ENCODE assay signal across 12 mouse cellular contexts in the genomic region with DNA sequence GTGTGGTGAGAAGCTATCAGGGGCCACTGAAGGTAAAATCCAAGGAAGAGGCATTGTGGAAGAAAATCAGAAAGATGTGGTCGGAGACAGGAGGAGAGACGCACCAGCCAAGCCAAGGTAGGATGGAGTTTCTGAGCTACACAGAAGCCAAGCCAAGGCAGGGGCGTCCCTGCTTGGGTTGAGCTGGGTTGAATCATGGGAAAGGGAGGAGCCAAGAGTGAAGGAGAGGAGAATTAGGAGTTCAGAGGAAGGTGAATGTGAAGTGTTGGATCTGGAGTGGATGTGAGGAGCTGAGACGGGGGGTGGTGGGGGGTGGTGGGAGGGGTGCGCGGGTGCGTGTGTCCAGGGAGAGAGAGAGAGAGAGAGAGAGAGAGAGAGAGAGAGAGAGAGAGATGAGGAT.
"Had no signal": no experiment of that assay in that cellular context is flagged by ENCODE, and none has a peak within 500 bp of the region (broad histone marks: within the 10 kb centered on the region; RNA-seq: fewer than 3 reads in every experiment).

No protein-coding gene starts in this region.

- H3K4me3 ChIP-seq: liver, embryonic 12.5 days; midbrain, embryonic 12.5 days had no signal

- H3K4me2 ChIP-seq: liver, embryonic 12.5 days; midbrain, embryonic 12.5 days had no signal

- H3K27ac ChIP-seq: kidney, postnatal 0 days; liver, embryonic 12.5 days; midbrain, embryonic 12.5 days had no signal

- H3K9ac ChIP-seq: liver, embryonic 12.5 days; midbrain, embryonic 12.5 days had no signal

- DNase-seq: kidney, adult 11 months; kidney, adult 9 months; kidney, postnatal 36 days; left cerebral cortex, postnatal 4 days; lung, postnatal 14 days; right cerebral cortex, adult 18-20 months; right cerebral cortex, postnatal 25 days; thymus, adult 18-20 months; thymus, postnatal 14 days had no signal

- H3K4me1 ChIP-seq: liver, embryonic 12.5 days had no signal

- H3K36me3 ChIP-seq: liver, embryonic 12.5 days; midbrain, embryonic 12.5 days had no signal

- H3K9me3 ChIP-seq: liver, embryonic 12.5 days; midbrain, embryonic 12.5 days had no signal

- ATAC-seq: liver, embryonic 12.5 days had no signal
